ENCODE assay signal across 9 mouse cellular contexts in genomic region chr3:55780120-55781070, GRCm38 (mm10). TPM values are rescaled to one million over a fixed set of nuclear protein-coding genes. Genes with fewer than 3 reads are reported as not detected.
A peak's percentile ranks its signal among the peaks of the same experiment; 100 is the strongest.
DNase-seq lines count a peak whose midpoint lies in the region; ATAC-seq and TF ChIP-seq lines count a peak whose summit lies in the region.
"Had no signal": no experiment of that assay in that cellular context is flagged by ENCODE, and none has a peak within 500 bp of the region (broad histone marks: within the 10 kb centered on the region; RNA-seq: fewer than 3 reads in every experiment).

No protein-coding gene starts in this region.

- no peak overlapping the region for H3K9ac ChIP-seq in liver, embryonic 12.5 days
- H3K9ac ChIP-seq in intestine, postnatal 0 days (ENCODE audit: low read depth, low read length) = no peak overlapping the region

- H3K27me3 ChIP-seq in liver, embryonic 12.5 days (replicated peaks) = peaks cover 68% of the 10 kb centered on the region
- peaks cover 41% of the 10 kb centered on the region for H3K27me3 ChIP-seq in intestine, postnatal 0 days (replicated peaks; ENCODE audit: control insufficient read depth, insufficient read depth, low read length)
- H3K27me3 ChIP-seq in small intestine, adult 2 months (ENCODE audit: control insufficient read depth, insufficient read depth, low read length) = peaks cover 4% of the 10 kb centered on the region; the same call in 1 of the 2 replicates

- TF ChIP-seq POLR2A in small intestine, adult 2 months (IDR thresholded peaks at IDR 0.05; ENCODE audit: low read depth, low read length) = no peak

- H3K4me3 ChIP-seq in liver, embryonic 12.5 days = no peak overlapping the region
- H3K4me3 ChIP-seq in intestine, postnatal 0 days (ENCODE audit: low read depth, low read length) = peak overlapping the region; percentile 16; the same call in 1 of the 2 replicates
- peak overlapping the region; percentile 15; the same call in 1 of the 2 replicates for H3K4me3 ChIP-seq in small intestine, adult 2 months (ENCODE audit: low read depth, low read length)

- no peak for TF ChIP-seq CTCF in intestine, postnatal 0 days (IDR thresholded peaks at IDR 0.05; ENCODE audit: low read depth)
- TF ChIP-seq CTCF in small intestine, adult 2 months (IDR thresholded peaks at IDR 0.05; ENCODE audit: extremely low read depth, insufficient read length, insufficient replicate concordance, low read depth, low read length) = no peak

- no peaks in the 10 kb centered on the region for H3K36me3 ChIP-seq in liver, embryonic 12.5 days
- no peaks in the 10 kb centered on the region for H3K36me3 ChIP-seq in intestine, postnatal 0 days (ENCODE audit: control insufficient read depth, insufficient read depth)
- H3K36me3 ChIP-seq in small intestine, adult 2 months (ENCODE audit: control insufficient read depth, insufficient read depth, low read length) = no peaks in the 10 kb centered on the region

- H3K27ac ChIP-seq in liver, embryonic 12.5 days = no peak overlapping the region
- H3K27ac ChIP-seq in intestine, postnatal 0 days (ENCODE audit: low read depth, low read length) = no peak overlapping the region
- H3K27ac ChIP-seq in small intestine, adult 2 months (ENCODE audit: insufficient read depth, low read depth, low read length) = no peak overlapping the region

- no peaks in the 10 kb centered on the region for H3K9me3 ChIP-seq in liver, embryonic 12.5 days (replicated peaks)
- H3K9me3 ChIP-seq in intestine, postnatal 0 days (ENCODE audit: control insufficient read depth) = no peaks in the 10 kb centered on the region

- 4% methylated on average over 53 of the region's 53 CpGs for WGBS in liver, embryonic 12.5 days (ENCODE audit: insufficient replicate concordance)
- WGBS in intestine, postnatal 0 days = 16% methylated on average over 53 of the region's 53 CpGs
- 46% methylated on average over 53 of the region's 53 CpGs for WGBS in small intestine, adult 2 months

- no peak for DNase-seq in liver
- DNase-seq in cerebellum, adult 8-10 months = peak; percentile 77
- peak; percentile 50 for DNase-seq in gastrocnemius, adult 18-20 months (ENCODE audit: low spot score)
- no peak for DNase-seq in urinary bladder, adult 18-20 months (ENCODE audit: low spot score in 2 of 2)
- no peak for DNase-seq in urinary bladder, adult 2 months (ENCODE audit: low spot score)

- ATAC-seq in liver, embryonic 12.5 days = no peak
- ATAC-seq in intestine, postnatal 0 days = no peak

- peaks cover 28% of the 10 kb centered on the region for H3K4me1 ChIP-seq in liver, embryonic 12.5 days
- 0 out of 2 replicates have a peak, but pooled peaks cover 4% of the 10 kb centered on the region for H3K4me1 ChIP-seq in intestine, postnatal 0 days (replicated peaks; ENCODE audit: control insufficient read depth, insufficient read depth, low read length)
- no peaks in the 10 kb centered on the region; the same call in 1 of the 2 replicates for H3K4me1 ChIP-seq in small intestine, adult 2 months (ENCODE audit: control insufficient read depth, insufficient read depth, insufficient read length, low read length)

- peak overlapping the region; percentile 34 for H3K4me2 ChIP-seq in liver, embryonic 12.5 days
- H3K4me2 ChIP-seq in intestine, postnatal 0 days (replicated peaks; ENCODE audit: low read depth) = peak overlapping the region; percentile 32

RNA-seq across cellular contexts. Expression of gene Mab21l1, which starts 1.9 kb away (rescaled TPM):
- 0.20 and 0.26 TPM in 2 replicates for polyA plus RNA-seq in liver, embryonic 12.5 days (2016; fragmentation: Nextera tagmentation; extraction: Ambion mirVana)
- total RNA-seq in gastrocnemius, adult 18-20 months (2021) = 1 to 10 TPM in 1 of 2 experiments, under 1 TPM in 1; 0.96 to 1.7 TPM
- 4.0 TPM in 2 replicates for polyA plus RNA-seq in intestine, postnatal 0 days (2015; fragmentation: Nextera tagmentation; extraction: Ambion mirVana)
- 0.11 TPM in 1 of 2 replicates, not detected in the other for polyA plus RNA-seq in small intestine, adult 2 months (2012; rRNA removed)
- polyA plus RNA-seq in urinary bladder, adult 2 months (2012; rRNA removed) = 0.50 and 0.53 TPM in 2 replicates
- total RNA-seq: liver, adult 2 months had no signal
- polyA plus RNA-seq: liver, adult 2 months had no signal

Comparison
In these comparisons a context has a peak if more than half of its experiments do, and no peak if none do; other contexts are left out.
1. DNase-seq: peak in cerebellum, adult 8-10 months (single experiment) and gastrocnemius, adult 18-20 months (single experiment); none in liver (single experiment), urinary bladder, adult 18-20 months (0 of 2) and urinary bladder, adult 2 months (single experiment).